8 mouse cellular contexts compared by ENCODE assay signal in genomic region chr13:62785199-62786134, GRCm38 (mm10). TPM values are rescaled to one million over a fixed set of nuclear protein-coding genes. Genes with fewer than 3 reads are reported as not detected.
DNase-seq lines count a peak whose midpoint lies in the region; ATAC-seq and TF ChIP-seq lines count a peak whose summit lies in the region.
"Not testable (repeated sequence)": the region's sequence is repeated elsewhere in the genome, so short reads cannot be mapped to it uniquely, and the experiment has no call there.

Gene Gm5141 (minus strand): TSS chr13:62785808.

- ATAC-seq in Patski, result peak; percentile 99
- ATAC-seq in hindbrain, embryonic 15.5 days (ENCODE audit: low FRiP score, low read depth), result peak; percentile 100

- POLR2A ChIA-PET in Patski (lab: Charles Lee), result not testable (repeated sequence)

- DNase-seq in Patski (ENCODE audit: low read depth, low spot score), result not testable (repeated sequence)
- DNase-seq in cerebellum, postnatal 25 days, result peak; percentile 58 to 64
- DNase-seq in frontal cortex, postnatal 25 days (ENCODE audit: low spot score in 2 of 2), result peak; percentile 40 to 48
- DNase-seq in layer of hippocampus, postnatal 25 days (ENCODE audit: extremely low spot score in 1 of 2, low spot score in 1 of 2), result peak; percentile 37 to 38
- peak; percentile 40 for DNase-seq in lung, postnatal 10 days
- DNase-seq in ovary, postnatal 14 days (ENCODE audit: low spot score), result peak; percentile 24
- DNase-seq in thymus, postnatal 10 days (ENCODE audit: low spot score in 2 of 2), result peak; percentile 5 to 18

- peak within 1 kb of the TSS; percentile 62; the same call in 1 of the 2 replicates for H3K27ac ChIP-seq in hindbrain, embryonic 15.5 days (replicated peaks)

- in situ Hi-C loops in Patski (cut with MboI; ENCODE audit: low pct_unique_long_range_greater_than_20kb), result not testable (repeated sequence)

- not testable (repeated sequence) for H3K9me3 ChIP-seq in hindbrain, embryonic 15.5 days

- H3K4me2 ChIP-seq in hindbrain, embryonic 15.5 days, result peak within 1 kb of the TSS; percentile 58

- peak within 1 kb of the TSS; percentile 61 for H3K4me3 ChIP-seq in hindbrain, embryonic 15.5 days

- H3K9ac ChIP-seq in hindbrain, embryonic 15.5 days, result peak within 1 kb of the TSS; percentile 59

- TF ChIP-seq CTCF in Patski (IDR thresholded peaks at IDR 0.05), result not testable (repeated sequence)

- CTCF ChIA-PET in Patski (lab: Charles Lee), result interaction anchor here (0.9 kb wide), 1 partner anchor 55 kb away, joined by 3 read pairs; no protein-coding TSS in a partner anchor

- WGBS in hindbrain, embryonic 15.5 days, result 6% methylated on average over 23 of the region's 23 CpGs

- H3K27me3 ChIP-seq in Patski; hindbrain, embryonic 15.5 days: not testable (repeated sequence)

- not testable (repeated sequence) for H3K4me1 ChIP-seq in hindbrain, embryonic 15.5 days (replicated peaks)

- H3K36me3 ChIP-seq in hindbrain, embryonic 15.5 days, result not testable (repeated sequence)

RNA-seq across cellular contexts. Expression of gene Gm5141, which starts in this region (rescaled TPM):
- 2.5 TPM for polyA plus RNA-seq in Patski (2021)
- polyA plus RNA-seq in hindbrain, embryonic 15.5 days (2015; fragmentation: Nextera tagmentation; extraction: Ambion mirVana), result 9.0 and 9.7 TPM in 2 replicates
- total RNA-seq in layer of hippocampus, postnatal 25 days (2021), result 1 to 10 TPM; 3.8 to 7.6 TPM
